Mouse (Mus musculus) heart, embryonic 15.5 days (tissue): ENCODE measurements around the gene Ddx24. TPM values are rescaled to one million over a fixed set of nuclear protein-coding genes. Genes with fewer than 3 reads are reported as not detected.
A peak's percentile ranks its signal among the peaks of the same experiment; 100 is the strongest.

Experiments
- ATAC-seq: fragments of 200-750 bp; cut with Nextera tagmentation; replicated peaks from 2 replicates; pipeline ENCODE4 v1.8.0; 2017; ENCODE audit warnings: low read depth, moderate TSS enrichment; ENCODE audit not compliant: insufficient number of reproducible peaks, insufficient read depth, low FRiP score
- H3K27ac ChIP-seq: fragments of 300-500 bp; sonication (generic); 2 replicates; pipeline ENCODE4 v1.5.1; 2015; ENCODE audit warnings: mild to moderate bottlenecking, inconsistent platforms
- H3K27me3 ChIP-seq: fragments of 300-500 bp; sonication (generic); 2 replicates; pipeline ENCODE4 v1.6.1; 2015; ENCODE audit warnings: inconsistent platforms
- H3K36me3 ChIP-seq: fragments of 300-500 bp; sonication (generic); 2 replicates; pipeline ENCODE4 v1.6.1; 2015; ENCODE audit warnings: mild to moderate bottlenecking, inconsistent platforms
- H3K4me1 ChIP-seq: fragments of 300-500 bp; sonication (generic); replicated peaks from 2 replicates; pipeline ENCODE4 v1.6.1; 2015; ENCODE audit warnings: inconsistent platforms
- H3K4me2 ChIP-seq: fragments of 300-500 bp; sonication (generic); 2 replicates; pipeline ENCODE4 v1.6.1; 2015; ENCODE audit warnings: inconsistent platforms, mild to moderate bottlenecking, moderate library complexity
- H3K4me3 ChIP-seq: fragments of 300-500 bp; sonication (generic); 2 replicates; pipeline ENCODE4 v1.5.1; 2015; ENCODE audit warnings: mild to moderate bottlenecking, inconsistent platforms
- H3K9ac ChIP-seq: fragments of 300-500 bp; sonication (generic); 2 replicates; pipeline ENCODE4 v1.6.1; 2015; ENCODE audit warnings: mild to moderate bottlenecking, inconsistent platforms
- H3K9me3 ChIP-seq: fragments of 300-500 bp; sonication (generic); replicated peaks from 2 replicates; pipeline ENCODE4 v1.6.1; 2016; ENCODE audit warnings: inconsistent platforms
- WGBS: fragments of 180-500 bp; shearing (Covaris S2); methylation state at CpG from one replicate; pipeline ENCODE4 v1.1.7; 2015; ENCODE audit warnings: mixed read lengths; 5-methylcytosine and 5-hydroxymethylcytosine counted together
- polyA plus RNA-seq: library from polyadenylated mRNA; unstranded; fragments of >200 nt; fragmentation: Nextera tagmentation; extraction: Ambion mirVana; gene quantifications from 2 replicates; pipeline ENCODE4 v1.2.1, GENCODE M21; 2015

The Ddx24 gene
- polyA plus RNA-seq, 1 experiment from 2014 or later, result 79.8 TPM

DNA sequence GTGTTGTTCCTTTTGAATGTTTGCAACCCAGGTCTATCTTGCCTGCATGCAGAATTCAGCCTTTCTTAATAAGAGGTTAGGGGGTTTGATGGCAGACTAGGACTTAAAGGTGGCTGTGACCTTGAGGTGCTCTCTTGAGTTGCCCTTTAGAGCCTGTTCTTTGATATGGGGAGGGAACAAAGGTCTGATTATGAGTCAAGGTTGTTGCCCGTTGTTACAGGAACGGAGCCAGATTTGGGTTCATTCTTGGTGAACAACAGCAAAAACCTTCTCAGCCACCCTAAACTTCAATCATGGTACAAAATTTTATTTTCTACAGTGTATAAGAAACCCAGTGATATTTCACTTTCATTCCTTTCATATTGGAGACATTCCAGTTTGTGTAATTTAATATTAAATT lies 7.8 kb upstream of the Ddx24 start:
- Histone ChIP-seq H3K27ac (no peak overlapping the region; the same call in 1 of the 2 replicates), H3K4me1 (no peaks in the 10 kb centered on the region; the same call in 1 of the 2 replicates), H3K9me3 (no peaks in the 10 kb centered on the region), H3K36me3 (no peaks in the 10 kb centered on the region), H3K4me2 (no peak overlapping the region), H3K27me3 (no peaks in the 10 kb centered on the region), H3K4me3 (no peak overlapping the region), H3K9ac (no peak overlapping the region)
- 68% methylated on average over 2 of the region's 2 CpGs for WGBS
- ATAC-seq, result no peak

DNA sequence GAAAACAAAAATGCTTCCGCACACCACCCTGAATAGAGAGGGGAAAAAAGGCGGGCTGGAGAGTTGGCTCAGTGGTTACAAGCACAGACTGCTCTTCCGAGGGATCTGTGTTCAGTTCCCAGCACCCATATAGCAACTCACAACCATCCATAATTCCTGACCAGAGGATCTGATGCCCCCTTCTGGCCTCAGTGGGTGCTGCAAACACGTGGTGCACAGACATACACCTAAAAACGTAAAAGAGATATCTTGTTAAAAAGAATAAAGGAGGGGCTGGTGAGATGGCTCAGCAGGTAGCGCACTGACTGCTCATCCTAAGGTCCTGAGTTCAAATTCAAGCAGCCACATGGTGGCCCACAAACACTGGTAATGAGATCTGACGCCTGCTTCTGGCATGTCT lies 1.1 kb upstream of the Ddx24 start:
- no peak overlapping the region for H3K9ac ChIP-seq
- peaks cover 21% of the 10 kb centered on the region for H3K4me1 ChIP-seq
- no peaks in the 10 kb centered on the region for H3K9me3 ChIP-seq
- no peak overlapping the region for H3K4me2 ChIP-seq
- 84% methylated on average over 7 of the region's 7 CpGs for WGBS
- H3K4me3 ChIP-seq, result no peak overlapping the region
- H3K27me3 ChIP-seq, result no peaks in the 10 kb centered on the region
- no peak for ATAC-seq
- H3K27ac ChIP-seq, result no peak overlapping the region
- H3K36me3 ChIP-seq, result peaks cover 2% of the 10 kb centered on the region; the same call in 1 of the 2 replicates

DNA sequence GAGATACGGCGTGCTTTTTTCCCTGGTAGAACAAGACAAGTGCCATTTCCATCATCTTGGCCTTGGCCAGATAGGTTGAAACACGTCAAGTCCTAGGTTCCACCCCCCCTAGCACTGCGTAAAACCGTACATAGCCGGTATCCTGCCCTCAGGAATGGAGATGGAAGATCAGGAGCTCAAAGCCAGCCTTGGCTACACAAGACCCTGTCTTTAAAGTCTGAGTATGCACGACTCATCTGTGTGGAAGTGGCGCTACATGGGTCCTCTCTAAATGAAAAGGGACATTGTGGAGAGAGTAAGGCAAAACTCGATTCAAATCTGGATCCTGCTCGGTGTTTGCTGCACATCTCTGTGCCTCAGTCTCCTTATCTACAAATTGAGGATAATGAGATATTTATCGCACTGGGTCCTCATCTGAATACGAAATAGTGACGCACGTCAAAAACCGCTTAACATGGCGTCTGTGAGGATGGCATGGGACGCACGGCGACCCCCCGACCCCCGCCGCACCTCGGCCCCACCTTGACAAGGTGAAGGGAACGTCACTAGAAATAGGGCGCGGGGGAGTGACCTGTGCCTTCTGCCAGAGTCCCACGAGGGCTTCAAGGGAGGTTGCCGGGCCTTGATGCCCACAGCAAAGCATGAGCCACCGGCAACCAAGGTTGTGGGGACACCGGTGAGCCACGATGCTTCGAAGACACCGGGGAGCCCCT lies 458 bp downstream of the Ddx24 start:
- Histone ChIP-seq H3K4me3 (peak overlapping the region; percentile 93), H3K4me1 (peaks cover 28% of the 10 kb centered on the region), H3K4me2 (peak overlapping the region; percentile 71), H3K9me3 (no peaks in the 10 kb centered on the region), H3K27ac (peak overlapping the region; percentile 64; the same call in 1 of the 2 replicates), H3K27me3 (no peaks in the 10 kb centered on the region), H3K9ac (peak overlapping the region; percentile 93), H3K36me3 (peaks cover 7% of the 10 kb centered on the region; the same call in 1 of the 2 replicates)
- ATAC-seq, result no peak
- WGBS, result 8% methylated on average over 33 of the region's 33 CpGs

DNA sequence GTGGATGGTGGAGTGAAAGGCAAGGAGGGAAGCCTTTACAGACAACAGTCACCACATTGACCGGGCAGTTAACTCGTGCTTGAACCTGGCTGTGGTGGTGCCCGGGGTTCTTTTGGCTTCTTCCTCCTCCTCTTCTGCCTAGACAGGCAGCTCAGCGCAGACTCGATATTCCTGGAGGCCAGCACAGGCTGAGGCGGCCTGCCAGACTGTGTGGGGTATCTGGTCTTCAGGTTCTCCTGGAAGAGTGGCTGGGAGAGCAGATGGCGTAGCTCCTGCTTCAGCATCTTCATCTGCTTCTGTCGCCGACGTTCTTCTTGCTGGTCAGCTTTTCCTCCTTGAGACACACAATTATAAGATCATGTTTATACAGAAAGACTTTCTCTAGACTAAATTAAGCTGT lies 17.5 kb downstream of the Ddx24 start:
- WGBS, result 92% methylated on average over 10 of the region's 10 CpGs
- Histone ChIP-seq H3K4me1 (no peaks in the 10 kb centered on the region), H3K4me3 (no peak overlapping the region), H3K27ac (no peak overlapping the region), H3K4me2 (no peak overlapping the region), H3K9ac (no peak overlapping the region), H3K9me3 (no peaks in the 10 kb centered on the region), H3K27me3 (no peaks in the 10 kb centered on the region), H3K36me3 (peaks cover 83% of the 10 kb centered on the region)
- no peak for ATAC-seq

DNA sequence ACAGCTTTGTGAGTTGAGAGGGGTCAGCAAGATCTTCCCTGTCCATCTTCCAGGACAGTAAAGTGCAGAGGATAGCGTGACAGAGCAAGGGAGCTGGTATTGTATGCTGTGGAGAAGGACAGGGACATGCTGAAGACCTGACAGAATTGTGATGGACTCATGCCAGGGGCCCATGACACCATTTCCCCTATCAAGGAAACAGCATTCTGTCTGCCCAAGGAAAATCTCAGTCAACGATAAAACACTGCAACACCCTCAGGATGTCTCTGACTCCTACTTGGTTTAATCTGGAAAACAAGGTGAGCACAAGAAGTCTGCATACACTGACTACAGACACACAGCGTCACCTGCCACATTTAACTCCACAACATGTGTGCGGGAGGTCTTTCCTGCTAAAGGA lies 17.9 kb downstream of the Ddx24 start, which contains the start of gene 9330161L09Rik:
TSS of gene 9330161L09Rik (minus strand) at position 101 of the 400 bp plus-strand sequence.
- Histone ChIP-seq H3K4me1 (no peaks in the 10 kb centered on the region), H3K36me3 (peaks cover 78% of the 10 kb centered on the region), H3K27me3 (no peaks in the 10 kb centered on the region), H3K27ac (no peak within 1 kb of the TSS), H3K4me2 (no peak within 1 kb of the TSS), H3K9me3 (no peaks in the 10 kb centered on the region), H3K4me3 (no peak within 1 kb of the TSS), H3K9ac (no peak within 1 kb of the TSS)
- WGBS, result 88% methylated on average over 4 of the region's 4 CpGs
- ATAC-seq, result no peak

- H3K4me1 ChIP-seq, result no peaks in the 10 kb centered on the region
- 82% methylated on average over 18 of the region's 18 CpGs for WGBS
- H3K4me2 ChIP-seq, result no peak overlapping the region
- no peak overlapping the region for H3K9ac ChIP-seq
- H3K4me3 ChIP-seq, result no peak overlapping the region
- no peak for ATAC-seq
- no peaks in the 10 kb centered on the region for H3K9me3 ChIP-seq
- no peaks in the 10 kb centered on the region for H3K27me3 ChIP-seq
- no peak overlapping the region for H3K27ac ChIP-seq
- H3K36me3 ChIP-seq, result peaks cover 44% of the 10 kb centered on the region
Measured at GRCm38 (mm10) chr12:103404131-103404530, 21.5 kb downstream of the Ddx24 start.

- H3K9me3 ChIP-seq, result no peaks in the 10 kb centered on the region
- no peaks in the 10 kb centered on the region for H3K27me3 ChIP-seq
- WGBS, result 55% methylated on average over 7 of the region's 7 CpGs
- no peak for ATAC-seq
- H3K27ac ChIP-seq, result 0 out of 2 replicates have a peak overlapping the region, but pooled peaks have one; percentile 3
- no peak overlapping the region for H3K4me2 ChIP-seq
- no peak overlapping the region for H3K9ac ChIP-seq
- no peak overlapping the region for H3K4me3 ChIP-seq
- peaks cover 36% of the 10 kb centered on the region for H3K4me1 ChIP-seq
- H3K36me3 ChIP-seq, result no peaks in the 10 kb centered on the region; the same call in 1 of the 2 replicates
Measured at GRCm38 (mm10) chr12:103396751-103397150, 28.9 kb downstream of the Ddx24 start.

DNA sequence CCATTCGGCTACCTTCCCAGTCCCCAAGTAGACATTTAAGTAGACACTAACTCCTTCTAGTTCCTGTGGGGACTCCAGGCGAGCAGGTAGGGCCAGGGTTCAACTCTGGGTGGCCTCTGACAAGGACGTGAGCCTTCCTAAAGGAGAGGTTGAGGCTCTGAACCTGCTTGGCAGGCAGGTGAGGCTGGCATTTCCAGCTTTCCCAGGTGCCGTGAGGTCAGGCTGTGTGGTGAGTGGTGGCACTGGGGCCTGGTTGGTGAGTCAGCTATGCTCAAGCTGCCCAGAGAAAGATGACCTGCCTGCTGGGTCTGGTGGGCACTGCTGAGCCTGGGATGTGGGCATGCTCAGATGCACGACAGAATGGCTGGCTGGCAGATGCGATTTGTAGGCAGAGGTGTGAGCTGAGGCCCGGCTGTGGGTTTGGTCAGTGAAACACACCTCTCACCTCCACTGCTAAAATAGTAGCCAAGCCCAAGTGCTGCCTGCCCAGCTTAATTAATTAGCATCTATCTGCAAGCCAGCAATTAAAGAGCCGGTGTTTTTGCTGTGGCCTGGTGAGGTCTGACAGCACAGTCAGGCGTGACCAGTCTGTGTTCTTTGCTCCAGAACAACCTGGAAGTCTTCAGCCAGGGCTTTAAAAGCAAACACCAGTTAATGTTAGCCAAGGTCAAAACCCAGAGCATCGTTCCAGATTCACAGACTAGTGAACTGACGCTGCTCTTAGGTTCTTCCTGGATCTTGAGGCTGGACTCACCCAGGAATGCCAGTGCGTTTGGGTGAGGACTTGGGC lies 29.9 kb downstream of the Ddx24 start:
- ATAC-seq, result no peak
- 66% methylated on average over 12 of the region's 12 CpGs for WGBS
- no peak overlapping the region for H3K27ac ChIP-seq

GRCm38 (mm10) chr12:103393528-103393927 lies 32.1 kb downstream of the Ddx24 start:
- no peaks in the 10 kb centered on the region for H3K27me3 ChIP-seq
- no peak overlapping the region for H3K9ac ChIP-seq
- H3K27ac ChIP-seq, result no peak overlapping the region
- 44% methylated on average over 6 of the region's 6 CpGs for WGBS
- no peak for ATAC-seq
- no peak overlapping the region for H3K4me3 ChIP-seq
- H3K9me3 ChIP-seq, result no peaks in the 10 kb centered on the region
- H3K36me3 ChIP-seq, result no peaks in the 10 kb centered on the region
- H3K4me2 ChIP-seq, result no peak overlapping the region
- H3K4me1 ChIP-seq, result peaks cover 61% of the 10 kb centered on the region

More for the DNA sequence above, 29.9 kb downstream of the Ddx24 start:
- Histone ChIP-seq H3K4me3 (no peak overlapping the region), H3K36me3 (no peaks in the 10 kb centered on the region; the same call in 1 of the 2 replicates), H3K27me3 (no peaks in the 10 kb centered on the region), H3K4me2 (no peak overlapping the region), H3K9me3 (no peaks in the 10 kb centered on the region), H3K4me1 (peaks cover 46% of the 10 kb centered on the region), H3K9ac (no peak overlapping the region)

DNA sequence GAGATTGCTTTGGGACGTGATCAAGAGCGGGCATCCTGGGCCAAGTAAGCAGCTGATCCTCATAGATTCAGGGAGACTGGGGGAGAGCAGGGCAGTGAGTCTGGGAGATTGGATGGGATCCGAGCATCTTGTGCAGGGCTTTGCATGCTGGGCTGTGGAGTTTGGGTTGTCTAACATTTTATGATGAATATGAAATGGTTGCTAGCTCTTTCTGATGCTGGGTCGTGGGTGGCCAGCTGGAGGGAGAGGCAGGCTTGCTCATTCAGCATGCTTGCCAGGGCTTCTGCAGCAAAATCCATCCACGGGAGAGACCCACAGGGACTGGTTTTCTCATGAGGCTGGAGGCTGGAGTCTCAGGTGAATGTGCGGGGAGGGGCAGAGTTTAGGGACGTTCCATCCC lies 34.5 kb downstream of the Ddx24 start:
- H3K27me3 ChIP-seq, result no peaks in the 10 kb centered on the region
- no peaks in the 10 kb centered on the region for H3K9me3 ChIP-seq
- WGBS, result 58% methylated on average over 7 of the region's 7 CpGs
- peak overlapping the region; percentile 43 for H3K4me2 ChIP-seq
- peaks cover 42% of the 10 kb centered on the region for H3K4me1 ChIP-seq
- H3K36me3 ChIP-seq, result no peaks in the 10 kb centered on the region
- peak overlapping the region; percentile 48 for H3K27ac ChIP-seq
- no peak for ATAC-seq
- no peak overlapping the region for H3K9ac ChIP-seq
- H3K4me3 ChIP-seq, result no peak overlapping the region

- Histone ChIP-seq H3K4me1 (peaks cover 38% of the 10 kb centered on the region), H3K4me2 (peak overlapping the region; percentile 88), H3K9me3 (no peaks in the 10 kb centered on the region), H3K4me3 (no peak overlapping the region), H3K36me3 (no peaks in the 10 kb centered on the region), H3K27me3 (no peaks in the 10 kb centered on the region), H3K27ac (no peak overlapping the region), H3K9ac (no peak overlapping the region)
- 66% methylated on average over 4 of the region's 4 CpGs for WGBS
- no peak for ATAC-seq
Measured at GRCm38 (mm10) chr12:103389982-103390381, 35.6 kb downstream of the Ddx24 start.
